Mouse (Mus musculus): ENCODE data around the gene Fam124a. TPM values are rescaled to one million over a fixed set of nuclear protein-coding genes. Genes with fewer than 3 reads are reported as not detected.
A peak's percentile ranks its signal among the peaks of the same experiment; 100 is the strongest.
"Not testable (repeated sequence)": the region's sequence is repeated elsewhere in the genome, so short reads cannot be mapped to it uniquely, and the experiment has no call there.

Fam124a gene
- polyA plus RNA-seq, 2 experiments = 1.9 to 3.5 TPM

GRCm38 (mm10) chr14:62561875-62562748 lies 6.6 kb downstream of the Fam124a start:
- ATAC-seq (ENCODE audit: low FRiP score, low read depth) (no peak), DNase-seq (ENCODE audit: low spot score) (no peak)
- WGBS = 61% methylated on average over 17 of the region's 17 CpGs
- Histone ChIP-seq H3K27me3 (ENCODE audit: control insufficient read depth, insufficient read depth, low read length) (peaks cover 5% of the 10 kb centered on the region), H3K4me1 (ENCODE audit: control insufficient read depth, insufficient read depth, low read length) (no peaks in the 10 kb centered on the region), H3K9me3 (ENCODE audit: control insufficient read depth, low read length) (no peaks in the 10 kb centered on the region), H3K36me3 (ENCODE audit: control insufficient read depth, insufficient read depth, low read length) (no peaks in the 10 kb centered on the region), H3K4me2 (replicated peaks; ENCODE audit: low read depth, low read length, severe bottlenecking) (no peak overlapping the region), H3K4me3 (replicated peaks; ENCODE audit: low read length) (no peak overlapping the region), H3K9ac (ENCODE audit: low read depth, low read length, severe bottlenecking) (no peak overlapping the region), H3K27ac (replicated peaks; ENCODE audit: low read depth, low read length) (no peak overlapping the region)
- no peak for TF ChIP-seq POLR2A (IDR thresholded peaks at IDR 0.05; ENCODE audit: borderline replicate concordance, extremely low read depth, insufficient read depth, insufficient read length)

- ATAC-seq (ENCODE audit: low FRiP score, low read depth) (no peak), DNase-seq (ENCODE audit: low spot score) (peak; percentile 37)
- H3K9me3 ChIP-seq (ENCODE audit: control insufficient read depth, low read length) = no peaks in the 10 kb centered on the region
- H3K27me3 ChIP-seq (ENCODE audit: control insufficient read depth, insufficient read depth, low read length) = 0 out of 2 replicates have a peak, but pooled peaks cover 4% of the 10 kb centered on the region
- no peaks in the 10 kb centered on the region for H3K36me3 ChIP-seq (ENCODE audit: control insufficient read depth, insufficient read depth, low read length)
- H3K4me3 ChIP-seq (replicated peaks; ENCODE audit: low read length) = no peak overlapping the region
- no peak for TF ChIP-seq POLR2A (IDR thresholded peaks at IDR 0.05; ENCODE audit: borderline replicate concordance, extremely low read depth, insufficient read depth, insufficient read length)
- H3K4me2 ChIP-seq (replicated peaks; ENCODE audit: low read depth, low read length, severe bottlenecking) = no peak overlapping the region
- H3K4me1 ChIP-seq (ENCODE audit: control insufficient read depth, insufficient read depth, low read length) = no peaks in the 10 kb centered on the region
- WGBS = 35% methylated on average over 7 of the region's 7 CpGs
- no peak overlapping the region for H3K27ac ChIP-seq (replicated peaks; ENCODE audit: low read depth, low read length)
- H3K9ac ChIP-seq (ENCODE audit: low read depth, low read length, severe bottlenecking) = no peak overlapping the region
These were observed 8.1 kb downstream of the Fam124a start for GRCm38 (mm10) chr14:62563679-62564078.

DNA sequence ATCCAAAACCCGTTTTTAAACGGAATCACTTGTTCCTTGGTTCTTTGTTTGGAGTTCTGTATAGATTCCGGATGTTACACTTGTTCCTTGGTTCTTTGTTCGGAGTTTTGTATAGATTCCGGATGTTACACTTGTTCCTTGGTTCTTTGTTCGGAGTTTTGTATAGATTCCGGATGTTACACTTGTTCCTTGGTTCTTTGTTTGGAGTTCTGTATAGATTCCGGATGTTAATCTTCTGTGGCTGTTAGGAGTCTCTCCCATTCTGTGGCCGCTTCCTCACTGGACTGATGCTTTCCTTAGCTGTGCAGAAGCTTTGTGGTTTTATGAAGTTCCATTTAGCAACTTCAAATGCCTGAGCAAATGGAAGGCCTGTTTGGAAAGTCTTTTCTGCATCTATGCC lies 11.3 kb downstream of the Fam124a start, which contains the start of gene Gm4131:
TSS of gene Gm4131 (minus strand) at position 101 of the 400 bp plus-strand sequence.
- H3K27me3 ChIP-seq (ENCODE audit: control insufficient read depth, insufficient read depth, low read length); ATAC-seq (ENCODE audit: low FRiP score, low read depth); H3K27ac ChIP-seq (replicated peaks; ENCODE audit: low read depth, low read length); DNase-seq (ENCODE audit: low spot score); H3K4me2 ChIP-seq (replicated peaks; ENCODE audit: low read depth, low read length, severe bottlenecking); H3K4me3 ChIP-seq (replicated peaks; ENCODE audit: low read length); H3K9me3 ChIP-seq (ENCODE audit: control insufficient read depth, low read length); H3K4me1 ChIP-seq (ENCODE audit: control insufficient read depth, insufficient read depth, low read length); H3K36me3 ChIP-seq (ENCODE audit: control insufficient read depth, insufficient read depth, low read length); H3K9ac ChIP-seq (ENCODE audit: low read depth, low read length, severe bottlenecking): not testable (repeated sequence)
- WGBS = 85% methylated on average over 9 of the region's 9 CpGs

DNA sequence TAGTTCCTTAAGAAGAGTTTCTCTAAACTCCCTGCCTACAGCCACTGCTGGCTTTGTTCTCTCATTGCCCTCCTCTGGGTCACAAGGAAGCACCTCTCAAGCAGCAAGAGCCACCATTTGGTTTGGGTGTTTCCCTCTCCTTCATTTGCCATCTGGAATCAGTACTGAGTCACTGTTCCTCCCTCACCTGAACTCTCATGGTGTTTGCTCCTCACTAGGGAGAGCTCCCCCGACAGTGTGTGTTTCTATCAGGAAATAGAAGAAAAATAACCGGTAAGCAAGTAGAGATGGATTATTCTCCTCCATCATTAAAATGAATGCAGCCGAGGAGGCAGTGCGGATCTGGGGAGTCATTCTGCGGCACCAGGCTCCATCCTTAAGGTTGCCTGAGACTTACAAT lies 13.9 kb downstream of the Fam124a start:
- Histone ChIP-seq H3K36me3 (ENCODE audit: control insufficient read depth, insufficient read depth, low read length) (no peaks in the 10 kb centered on the region), H3K27ac (replicated peaks; ENCODE audit: low read depth, low read length) (no peak overlapping the region), H3K4me1 (ENCODE audit: control insufficient read depth, insufficient read depth, low read length) (peaks cover 7% of the 10 kb centered on the region; the same call in 1 of the 2 replicates), H3K27me3 (ENCODE audit: control insufficient read depth, insufficient read depth, low read length) (no peaks in the 10 kb centered on the region), H3K4me2 (replicated peaks; ENCODE audit: low read depth, low read length, severe bottlenecking) (no peak overlapping the region), H3K9ac (ENCODE audit: low read depth, low read length, severe bottlenecking) (no peak overlapping the region), H3K4me3 (replicated peaks; ENCODE audit: low read length) (no peak overlapping the region), H3K9me3 (ENCODE audit: control insufficient read depth, low read length) (no peaks in the 10 kb centered on the region)
- DNase-seq (ENCODE audit: low spot score) (no peak), ATAC-seq (ENCODE audit: low FRiP score, low read depth) (no peak)
- TF ChIP-seq POLR2A (IDR thresholded peaks at IDR 0.05; ENCODE audit: borderline replicate concordance, extremely low read depth, insufficient read depth, insufficient read length) = no peak
- WGBS = 81% methylated on average over 5 of the region's 5 CpGs

- Histone ChIP-seq H3K36me3 (ENCODE audit: control insufficient read depth, insufficient read depth, low read length) (no peaks in the 10 kb centered on the region), H3K9me3 (ENCODE audit: control insufficient read depth, low read length) (no peaks in the 10 kb centered on the region), H3K4me3 (replicated peaks; ENCODE audit: low read length) (no peak overlapping the region), H3K27ac (replicated peaks; ENCODE audit: low read depth, low read length) (no peak overlapping the region), H3K4me1 (ENCODE audit: control insufficient read depth, insufficient read depth, low read length) (peaks cover 7% of the 10 kb centered on the region; the same call in 1 of the 2 replicates), H3K4me2 (replicated peaks; ENCODE audit: low read depth, low read length, severe bottlenecking) (no peak overlapping the region), H3K27me3 (ENCODE audit: control insufficient read depth, insufficient read depth, low read length) (no peaks in the 10 kb centered on the region), H3K9ac (ENCODE audit: low read depth, low read length, severe bottlenecking) (no peak overlapping the region)
- 24% methylated on average over 4 of the region's 4 CpGs for WGBS
- no peak for TF ChIP-seq POLR2A (IDR thresholded peaks at IDR 0.05; ENCODE audit: borderline replicate concordance, extremely low read depth, insufficient read depth, insufficient read length)
- DNase-seq (ENCODE audit: low spot score) (no peak), ATAC-seq (ENCODE audit: low FRiP score, low read depth) (no peak)
These were observed 14.8 kb downstream of the Fam124a start for GRCm38 (mm10) chr14:62570299-62570698.
